ENCODE assay signal across 8 mouse cellular contexts in the genomic region with DNA sequence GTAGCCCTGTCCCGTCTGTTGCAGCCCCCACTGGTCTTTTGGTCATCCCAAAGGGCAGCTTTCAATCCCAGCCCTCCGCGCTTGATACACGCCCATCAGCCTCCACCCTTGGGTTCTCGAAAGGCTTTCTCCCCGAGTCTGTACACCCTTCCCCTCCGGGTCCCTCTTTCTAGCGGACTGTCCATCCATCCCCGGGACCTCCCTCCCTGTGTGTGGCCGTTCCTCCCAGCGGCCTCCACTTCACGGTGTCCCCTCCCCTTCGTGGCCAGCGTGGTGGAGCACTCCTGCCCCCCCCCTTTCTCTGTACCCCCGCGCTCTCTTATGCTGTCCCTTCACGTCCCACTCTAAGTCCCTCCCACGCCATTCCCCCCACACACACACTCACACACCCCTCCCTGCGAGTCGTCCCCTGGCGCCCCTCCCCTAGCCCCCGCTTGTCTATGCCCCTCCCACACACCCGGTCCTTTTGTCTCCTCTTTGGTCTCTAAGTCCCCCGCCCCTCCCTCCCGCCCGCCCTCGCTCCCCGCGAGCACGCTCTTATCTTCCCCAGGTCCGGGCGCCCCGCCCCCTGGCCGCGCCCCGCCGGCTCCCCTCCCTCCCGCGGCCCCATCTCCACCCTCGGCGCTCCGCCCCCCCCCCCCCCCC. TPM values are rescaled to one million over a fixed set of nuclear protein-coding genes. Genes with fewer than 3 reads are reported as not detected.
DNase-seq lines count a peak whose midpoint lies in the region; ATAC-seq and TF ChIP-seq lines count a peak whose summit lies in the region.

No protein-coding gene starts in this region.

- H3K4me2 ChIP-seq in heart, embryonic 15.5 days, result peak overlapping the region; percentile 71
- peak overlapping the region; percentile 70 for H3K4me2 ChIP-seq in lung, embryonic 15.5 days

- H3K27me3 ChIP-seq in forebrain, embryonic 10.5 days (ENCODE audit: poor library complexity, severe bottlenecking), result peaks cover 26% of the 10 kb centered on the region
- H3K27me3 ChIP-seq in heart, embryonic 15.5 days, result no peaks in the 10 kb centered on the region
- H3K27me3 ChIP-seq in lung, embryonic 15.5 days, result no peaks in the 10 kb centered on the region

- in situ Hi-C loops in ES-E14 (cut with MboI; ENCODE audit: low sequenced_read_pairs in 2 of 2, unreplicated experiment in 2 of 2), result no loop called here

- no peak for TF ChIP-seq CTCF in olfactory bulb, adult 2 months (IDR thresholded peaks at IDR 0.05; ENCODE audit: insufficient read depth, low read depth, low read length)

- H3K4me1 ChIP-seq in ES-E14 (ENCODE audit: control insufficient read depth in 2 of 2, insufficient read depth in 2 of 2, low read length in 2 of 2, poor library complexity in 1 of 2), result peaks cover 0 to 3% of the 10 kb centered on the region in 2 experiments; a peak in 1 of 4 replicates
- peaks cover 17% of the 10 kb centered on the region for H3K4me1 ChIP-seq in forebrain, embryonic 10.5 days
- H3K4me1 ChIP-seq in heart, embryonic 15.5 days (replicated peaks), result no peaks in the 10 kb centered on the region
- H3K4me1 ChIP-seq in lung, embryonic 15.5 days, result no peaks in the 10 kb centered on the region
- no peaks in the 10 kb centered on the region for H3K4me1 ChIP-seq in olfactory bulb, adult 2 months (ENCODE audit: control insufficient read depth, insufficient read depth, low read length)

- peak overlapping the region; percentile 92 to 93 for H3K4me3 ChIP-seq in ES-E14 (ENCODE audit: insufficient read depth in 1 of 2, low read depth in 1 of 2, low read length in 2 of 2, poor library complexity in 1 of 2, severe bottlenecking in 1 of 2)
- peak overlapping the region; percentile 55 for H3K4me3 ChIP-seq in forebrain, embryonic 10.5 days
- peak overlapping the region; percentile 59 for H3K4me3 ChIP-seq in heart, embryonic 15.5 days
- peak overlapping the region; percentile 47 for H3K4me3 ChIP-seq in lung, embryonic 15.5 days
- H3K4me3 ChIP-seq in olfactory bulb, adult 2 months (ENCODE audit: insufficient read depth, low read depth, low read length), result peak overlapping the region; percentile 87

- 0 out of 2 replicates have a peak overlapping the region, but pooled peaks have one; percentile 25 for H3K27ac ChIP-seq in ES-E14 (ENCODE audit: insufficient read depth, low read depth, low read length, poor library complexity, severe bottlenecking)
- H3K27ac ChIP-seq in forebrain, embryonic 10.5 days, result peak overlapping the region; percentile 92
- H3K27ac ChIP-seq in heart, embryonic 15.5 days, result peak overlapping the region; percentile 93
- peak overlapping the region; percentile 98 for H3K27ac ChIP-seq in lung, embryonic 15.5 days
- H3K27ac ChIP-seq in olfactory bulb, adult 2 months (ENCODE audit: insufficient read depth, low read depth, low read length), result peak overlapping the region; percentile 89

- no peak for DNase-seq in ES-E14 (ENCODE audit: low read depth, low spot score)
- peak; percentile 67 for DNase-seq in c-Kit-positive CD71-positive TER-119-negative erythroid progenitor cells, embryonic 14.5 days (ENCODE audit: low read depth)
- DNase-seq in forebrain, embryonic 10.5 days (ENCODE audit: extremely low spot score, low spot score), result peak; percentile 83
- DNase-seq in kidney, postnatal 25 days, result peak; percentile 76 to 90
- DNase-seq in thymus, postnatal 14 days, result peak; percentile 86

- TF ChIP-seq POLR2A in olfactory bulb, adult 2 months (IDR thresholded peaks at IDR 0.05; ENCODE audit: insufficient read depth, low read depth, low read length), result no peak; the same call in 1 of the 2 replicates

- H3K36me3 ChIP-seq in ES-E14 (ENCODE audit: control insufficient read depth, insufficient read depth, low read length, poor library complexity, severe bottlenecking), result no peaks in the 10 kb centered on the region; the same call in 1 of the 2 replicates
- peaks cover 27% of the 10 kb centered on the region for H3K36me3 ChIP-seq in forebrain, embryonic 10.5 days (replicated peaks)
- H3K36me3 ChIP-seq in heart, embryonic 15.5 days, result no peaks in the 10 kb centered on the region
- no peaks in the 10 kb centered on the region; the same call in 1 of the 2 replicates for H3K36me3 ChIP-seq in lung, embryonic 15.5 days

- H3K9me3 ChIP-seq in ES-E14 (ENCODE audit: control insufficient read depth, insufficient read depth, low read depth, low read length), result no peaks in the 10 kb centered on the region
- H3K9me3 ChIP-seq in forebrain, embryonic 10.5 days, result no peaks in the 10 kb centered on the region
- no peaks in the 10 kb centered on the region for H3K9me3 ChIP-seq in heart, embryonic 15.5 days (replicated peaks)
- no peaks in the 10 kb centered on the region for H3K9me3 ChIP-seq in lung, embryonic 15.5 days

- WGBS in forebrain, embryonic 10.5 days, result 20% methylated on average over 34 of the region's 42 CpGs
- WGBS in heart, embryonic 15.5 days, result 6% methylated on average over 23 of the region's 42 CpGs
- 14% methylated on average over 35 of the region's 42 CpGs for WGBS in lung, embryonic 15.5 days
- 12% methylated on average over 22 of the region's 42 CpGs for WGBS in olfactory bulb, adult 2 months

- peak; percentile 85 for ATAC-seq in heart, embryonic 15.5 days (replicated peaks; ENCODE audit: insufficient number of reproducible peaks, insufficient read depth, low FRiP score, low read depth)
- ATAC-seq in lung, embryonic 15.5 days (ENCODE audit: borderline replicate concordance, extremely low read depth, low FRiP score, low TSS enrichment), result peak; percentile 92

- peak overlapping the region; percentile 71 for H3K9ac ChIP-seq in ES-E14 (ENCODE audit: insufficient read depth, low read depth, low read length, poor library complexity, severe bottlenecking)
- H3K9ac ChIP-seq in heart, embryonic 15.5 days, result peak overlapping the region; percentile 60
- H3K9ac ChIP-seq in lung, embryonic 15.5 days, result peak overlapping the region; percentile 47

TF ChIP-seq in ES-E14, 5 proteins besides CTCF, POLR2A, EP300 and RAD21:
- TF ChIP-seq CHD2 (IDR thresholded peaks at IDR 0.05; ENCODE audit: low read depth, low read length) (no peak), ZC3H11A (IDR thresholded peaks at IDR 0.05; ENCODE audit: borderline replicate concordance, low read depth, low read length) (no peak), MAFK (IDR thresholded peaks at IDR 0.05; ENCODE audit: insufficient read depth, low read depth, low read length) (no peak), HCFC1 (IDR thresholded peaks at IDR 0.05; ENCODE audit: borderline replicate concordance, insufficient read depth, low read length) (no peak), ZNF384 (IDR thresholded peaks at IDR 0.05; ENCODE audit: low read depth, low read length) (no peak)

RNA-seq across cellular contexts. Expression of gene Utp14a, which starts 28.5 kb away (rescaled TPM):
- 52.0 and 57.7 TPM in 2 replicates for total RNA-seq in ES-E14 (2012; rRNA removed)
- 24.6 TPM in 2 replicates for polyA plus RNA-seq in forebrain, embryonic 10.5 days (2016; fragmentation: Nextera tagmentation; extraction: Ambion mirVana)
- 9.0 and 9.8 TPM in 2 replicates for polyA plus RNA-seq in heart, embryonic 15.5 days (2015; fragmentation: Nextera tagmentation; extraction: Ambion mirVana)
- polyA plus RNA-seq in lung, embryonic 15.5 days (2015; fragmentation: Nextera tagmentation; extraction: Ambion mirVana), result 16.7 and 16.8 TPM in 2 replicates
- polyA plus RNA-seq in olfactory bulb, adult 2 months (2012; ENCODE audit: insufficient read depth, insufficient read length, low replicate concordance, missing spikeins), result not detected in 2 replicates

RNA-seq across cellular contexts. Expression of gene Bcorl1, which starts 56.0 kb away (rescaled TPM):
- 1.7 and 2.7 TPM in 2 replicates for total RNA-seq in ES-E14 (2012; rRNA removed)
- polyA plus RNA-seq in forebrain, embryonic 10.5 days (2016; fragmentation: Nextera tagmentation; extraction: Ambion mirVana), result 5.1 and 6.2 TPM in 2 replicates
- 3.1 and 4.2 TPM in 2 replicates for polyA plus RNA-seq in heart, embryonic 15.5 days (2015; fragmentation: Nextera tagmentation; extraction: Ambion mirVana)
- polyA plus RNA-seq in lung, embryonic 15.5 days (2015; fragmentation: Nextera tagmentation; extraction: Ambion mirVana), result 4.8 and 5.2 TPM in 2 replicates
- not detected in 2 replicates for polyA plus RNA-seq in olfactory bulb, adult 2 months (2012; ENCODE audit: insufficient read depth, insufficient read length, low replicate concordance, missing spikeins)

Comparison
In these comparisons a context has a peak if more than half of its experiments do, and no peak if none do; other contexts are left out.
1. H3K27ac ChIP-seq: peak in every context shown above with its lines; median percentile 98 in lung, embryonic 15.5 days; 93 in heart, embryonic 15.5 days; 92 in forebrain, embryonic 10.5 days; 89 in olfactory bulb, adult 2 months; 25 in ES-E14.